Mouse (Mus musculus) hindbrain, embryonic 13.5 days (tissue): ENCODE results near the gene Acin1. TPM values are rescaled to one million over a fixed set of nuclear protein-coding genes. Genes with fewer than 3 reads are reported as not detected.

Source experiments
- ATAC-seq: fragments of 200-750 bp; cut with Nextera tagmentation; 2 replicates; pipeline ENCODE4 v1.8.0; 2017; ENCODE audit warnings: moderate TSS enrichment; ENCODE audit not compliant: low FRiP score
- H3K27ac ChIP-seq: fragments of 300-500 bp; sonication (generic); 2 replicates; pipeline ENCODE4 v1.5.1; 2015; ENCODE audit warnings: inconsistent platforms, mild to moderate bottlenecking, moderate library complexity
- H3K27me3 ChIP-seq: fragments of 300-500 bp; sonication (generic); 2 replicates; pipeline ENCODE4 v1.6.1; 2015; ENCODE audit warnings: mild to moderate bottlenecking, inconsistent platforms
- H3K36me3 ChIP-seq: fragments of 300-500 bp; sonication (generic); 2 replicates; pipeline ENCODE4 v1.6.1; 2015; ENCODE audit warnings: mild to moderate bottlenecking, inconsistent platforms
- H3K4me1 ChIP-seq: fragments of 300-500 bp; sonication (generic); replicated peaks from 2 replicates; pipeline ENCODE4 v1.6.1; 2015; ENCODE audit warnings: inconsistent platforms
- H3K4me2 ChIP-seq: fragments of 300-500 bp; sonication (generic); 2 replicates; pipeline ENCODE4 v1.6.1; 2015; ENCODE audit warnings: inconsistent platforms, mild to moderate bottlenecking, moderate library complexity
- H3K4me3 ChIP-seq: fragments of 300-500 bp; sonication (generic); 2 replicates; pipeline ENCODE4 v1.5.1; 2015; ENCODE audit warnings: mild to moderate bottlenecking, inconsistent platforms
- H3K9ac ChIP-seq: fragments of 300-500 bp; sonication (generic); 2 replicates; pipeline ENCODE4 v1.6.1; 2015; ENCODE audit warnings: mild to moderate bottlenecking, inconsistent platforms
- H3K9me3 ChIP-seq: fragments of 300-500 bp; sonication (generic); 2 replicates; pipeline ENCODE4 v1.6.1; 2016; ENCODE audit warnings: inconsistent platforms
- whole genome bisulfite sequencing: fragments of 180-500 bp; shearing (Covaris S2); methylation state at CpG from one replicate; pipeline ENCODE4 v1.1.7; 2015; 5-methylcytosine and 5-hydroxymethylcytosine counted together
- polyA plus RNA-seq: library from polyadenylated mRNA; unstranded; fragments of >200 nt; fragmentation: Nextera tagmentation; extraction: Ambion mirVana; gene quantifications from 2 replicates; pipeline ENCODE4 v1.2.1, GENCODE M21; 2015

The Acin1 gene
- polyA plus RNA-seq, 1 experiment from 2014 or later: 155 TPM

- no peaks in the 10 kb centered on the region for H3K27me3 ChIP-seq
- H3K9ac ChIP-seq: peak overlapping the region; percentile 90; the same call in 1 of the 2 replicates
- 76% methylated on average over 4 of the region's 4 CpGs for WGBS
- peaks cover 65% of the 10 kb centered on the region for H3K36me3 ChIP-seq
- H3K4me1 ChIP-seq: peaks cover 55% of the 10 kb centered on the region
- peak overlapping the region; percentile 58 for H3K27ac ChIP-seq
- H3K4me2 ChIP-seq: peak overlapping the region; percentile 97
- peak overlapping the region; percentile 72 for H3K4me3 ChIP-seq
- 0 out of 2 replicates have a peak, but pooled peaks have one; percentile 5 for ATAC-seq
- H3K9me3 ChIP-seq: no peaks in the 10 kb centered on the region
Measured at GRCm38 (mm10) chr14:54651556-54651955, 35.2 kb downstream of the Acin1 start.

GRCm38 (mm10) chr14:54650621-54651454 is 35.9 kb downstream of the Acin1 start:
- 63% methylated on average over 23 of the region's 23 CpGs for WGBS
- H3K4me2 ChIP-seq: peak overlapping the region; percentile 97
- H3K36me3 ChIP-seq: peaks cover 65% of the 10 kb centered on the region
- H3K27me3 ChIP-seq: no peaks in the 10 kb centered on the region
- H3K4me1 ChIP-seq: peaks cover 55% of the 10 kb centered on the region
- no peaks in the 10 kb centered on the region for H3K9me3 ChIP-seq
- peak overlapping the region; percentile 72 for H3K4me3 ChIP-seq
- H3K9ac ChIP-seq: no peak overlapping the region
- ATAC-seq: peak; percentile 33
- H3K27ac ChIP-seq: peak overlapping the region; percentile 58

GRCm38 (mm10) chr14:54647900-54648299 is 38.8 kb downstream of the Acin1 start:
- WGBS: 83% methylated on average over 4 of the region's 4 CpGs
- ATAC-seq: no peak

GRCm38 (mm10) chr14:54646898-54647636 is 39.7 kb downstream of the Acin1 start:
- no peak overlapping the region for H3K9ac ChIP-seq
- ATAC-seq: no peak
- H3K27ac ChIP-seq: no peak overlapping the region
- no peaks in the 10 kb centered on the region for H3K9me3 ChIP-seq
- H3K4me2 ChIP-seq: no peak overlapping the region
- H3K4me3 ChIP-seq: no peak overlapping the region
- peaks cover 92% of the 10 kb centered on the region for H3K36me3 ChIP-seq
- H3K27me3 ChIP-seq: no peaks in the 10 kb centered on the region
- H3K4me1 ChIP-seq: peaks cover 43% of the 10 kb centered on the region
- WGBS: 93% methylated on average over 8 of the region's 8 CpGs

More at GRCm38 (mm10) chr14:54647900-54648299, 38.8 kb downstream of the Acin1 start:
- Histone ChIP-seq H3K9me3 (no peaks in the 10 kb centered on the region), H3K36me3 (peaks cover 84% of the 10 kb centered on the region), H3K27ac (no peak overlapping the region), H3K27me3 (no peaks in the 10 kb centered on the region), H3K4me2 (no peak overlapping the region), H3K4me3 (no peak overlapping the region), H3K4me1 (peaks cover 46% of the 10 kb centered on the region), H3K9ac (no peak overlapping the region)

- H3K27ac ChIP-seq: no peak overlapping the region
- H3K4me2 ChIP-seq: no peak overlapping the region
- ATAC-seq: no peak
- 93% methylated on average over 17 of the region's 17 CpGs for WGBS
- no peaks in the 10 kb centered on the region for H3K27me3 ChIP-seq
- no peak overlapping the region for H3K4me3 ChIP-seq
- H3K36me3 ChIP-seq: peaks cover 89% of the 10 kb centered on the region
- no peaks in the 10 kb centered on the region for H3K9me3 ChIP-seq
- H3K4me1 ChIP-seq: peaks cover 39% of the 10 kb centered on the region
- H3K9ac ChIP-seq: no peak overlapping the region
Measured at GRCm38 (mm10) chr14:54646455-54646854, 40.3 kb downstream of the Acin1 start.

GRCm38 (mm10) chr14:54644294-54644693 is 42.4 kb downstream of the Acin1 start:
- WGBS: 93% methylated on average over 9 of the region's 9 CpGs
- no peak for ATAC-seq
- H3K27me3 ChIP-seq: no peaks in the 10 kb centered on the region
- H3K36me3 ChIP-seq: peaks cover 70% of the 10 kb centered on the region
- H3K4me2 ChIP-seq: no peak overlapping the region
- H3K4me3 ChIP-seq: no peak overlapping the region
- H3K4me1 ChIP-seq: peaks cover 34% of the 10 kb centered on the region
- H3K9ac ChIP-seq: no peak overlapping the region
- no peaks in the 10 kb centered on the region for H3K9me3 ChIP-seq
- H3K27ac ChIP-seq: no peak overlapping the region

- Histone ChIP-seq H3K27me3 (no peaks in the 10 kb centered on the region), H3K27ac (no peak overlapping the region), H3K4me2 (no peak overlapping the region), H3K4me1 (peaks cover 34% of the 10 kb centered on the region), H3K9ac (0 out of 2 replicates have a peak overlapping the region, but pooled peaks have one; percentile 2), H3K36me3 (peaks cover 68% of the 10 kb centered on the region), H3K4me3 (no peak overlapping the region), H3K9me3 (no peaks in the 10 kb centered on the region)
- no peak for ATAC-seq
- 87% methylated on average over 2 of the region's 2 CpGs for WGBS
Measured at GRCm38 (mm10) chr14:54643011-54643410, 43.7 kb downstream of the Acin1 start.

GRCm38 (mm10) chr14:54642224-54642944 is 44.3 kb downstream of the Acin1 start:
- Histone ChIP-seq H3K27ac (peak overlapping the region; percentile 92), H3K4me1 (peaks cover 36% of the 10 kb centered on the region), H3K27me3 (no peaks in the 10 kb centered on the region), H3K36me3 (peaks cover 68% of the 10 kb centered on the region), H3K9me3 (no peaks in the 10 kb centered on the region), H3K4me2 (no peak overlapping the region), H3K4me3 (0 out of 2 replicates have a peak overlapping the region, but pooled peaks have one; percentile 80), H3K9ac (no peak overlapping the region)
- WGBS: 82% methylated on average over 25 of the region's 25 CpGs
- ATAC-seq: no peak

- H3K9me3 ChIP-seq: no peaks in the 10 kb centered on the region
- ATAC-seq: peak; percentile 93
- H3K4me2 ChIP-seq: peak within 1 kb of the TSS; percentile 92
- H3K27ac ChIP-seq: peak within 1 kb of the TSS; percentile 92
- H3K27me3 ChIP-seq: no peaks in the 10 kb centered on the region
- H3K36me3 ChIP-seq: peaks cover 68% of the 10 kb centered on the region
- under 1% methylated on average over 45 of the region's 52 CpGs for WGBS
- peaks cover 36% of the 10 kb centered on the region for H3K4me1 ChIP-seq
- H3K9ac ChIP-seq: peak within 1 kb of the TSS; percentile 98
- H3K4me3 ChIP-seq: peak within 1 kb of the TSS; percentile 80
Measured at GRCm38 (mm10) chr14:54641305-54641969, 45.3 kb downstream of the Acin1 start, which contains the start of gene Cdh24. Gene Cdh24, minus strand, starts transcription at chr14:54641364.

- Histone ChIP-seq H3K9ac (peak within 1 kb of the TSS; percentile 98), H3K27ac (peak within 1 kb of the TSS; percentile 92), H3K4me2 (peak within 1 kb of the TSS; percentile 92), H3K36me3 (peaks cover 68% of the 10 kb centered on the region), H3K9me3 (no peaks in the 10 kb centered on the region), H3K27me3 (no peaks in the 10 kb centered on the region), H3K4me1 (peaks cover 36% of the 10 kb centered on the region), H3K4me3 (peak within 1 kb of the TSS; percentile 80)
- WGBS: 0% methylated on average over 27 of the region's 28 CpGs
- no peak for ATAC-seq
Measured at GRCm38 (mm10) chr14:54640946-54641304, 45.8 kb downstream of the Acin1 start, which contains the start of gene Gm17606. Gene Gm17606, plus strand, starts transcription at chr14:54640952.

- peak overlapping the region; percentile 92 for H3K4me2 ChIP-seq
- H3K27ac ChIP-seq: 0 out of 2 replicates have a peak overlapping the region, but pooled peaks have one; percentile 92
- 18% methylated on average over 4 of the region's 4 CpGs for WGBS
- no peaks in the 10 kb centered on the region for H3K27me3 ChIP-seq
- no peak for ATAC-seq
- H3K4me1 ChIP-seq: peaks cover 36% of the 10 kb centered on the region
- peak overlapping the region; percentile 98 for H3K9ac ChIP-seq
- H3K4me3 ChIP-seq: peak overlapping the region; percentile 80
- peaks cover 64% of the 10 kb centered on the region for H3K36me3 ChIP-seq
- no peaks in the 10 kb centered on the region for H3K9me3 ChIP-seq
Measured at GRCm38 (mm10) chr14:54640121-54640520, 46.6 kb downstream of the Acin1 start.
